Mouse (Mus musculus) CH12.LX (cell line): ENCODE results near the gene Mea1. TPM values are rescaled to one million over a fixed set of nuclear protein-coding genes. Genes with fewer than 3 reads are reported as not detected.

Source experiments
- DNase-seq: peaks from one replicate; pipeline ENCODE4 v3.0.0-alpha.2; 2013; ENCODE audit errors: extremely low read depth
- H3K27ac ChIP-seq: 2 replicates; pipeline ENCODE4 v1.5.1; 2012; ENCODE audit warnings: low read depth, mild to moderate bottlenecking, control low read depth, moderate library complexity; ENCODE audit not compliant: insufficient read depth
- H3K27me3 ChIP-seq: replicated peaks from 2 replicates; pipeline ENCODE3; 2012; ENCODE audit warnings: inconsistent platforms
- H3K36me3 ChIP-seq, 2 experiments: replicated peaks in 1 of 2; 2 replicates each; pipeline versions ENCODE3 to v1.6.1; 2012; ENCODE audit warnings: inconsistent platforms in 1 of 2, low read length in 1 of 2, mild to moderate bottlenecking in 1 of 2, mixed read lengths in 1 of 2, moderate library complexity in 1 of 2; ENCODE audit not compliant: control insufficient read depth in 1 of 2, insufficient read depth in 1 of 2
- H3K4me1 ChIP-seq, 2 experiments: 2 replicates each; pipeline ENCODE4 v1.6.1; 2012; ENCODE audit warnings: inconsistent platforms in 1 of 2, moderate library complexity in 1 of 2; ENCODE audit not compliant: insufficient read depth in 2 of 2, control insufficient read depth in 1 of 2
- H3K4me2 ChIP-seq: 2 replicates; pipeline ENCODE4 v1.6.1; 2012; ENCODE audit warnings: low read depth, mild to moderate bottlenecking, control low read depth; ENCODE audit not compliant: poor library complexity, insufficient read depth, severe bottlenecking
- H3K4me3 ChIP-seq, 3 experiments: fragments of 150-350 bp in 1 of 3; sonication (generic) in 1 of 3; replicated peaks in 1 of 3; 2 replicates each; pipeline versions ENCODE3 to v1.5.1; 2011 to 2012; ENCODE audit warnings: low read depth in 2 of 3, low read length in 2 of 3, mild to moderate bottlenecking in 2 of 3, moderate library complexity in 2 of 3, control low read depth in 1 of 3, improper control_type of control experiment in 1 of 3, inconsistent platforms in 1 of 3, mixed read lengths in 1 of 3; ENCODE audit not compliant: poor library complexity in 1 of 3
- H3K79me2 ChIP-seq: replicated peaks from 2 replicates; pipeline ENCODE4 v1.6.1; 2012; ENCODE audit warnings: mild to moderate bottlenecking, moderate library complexity; ENCODE audit not compliant: control insufficient read depth, poor library complexity, insufficient read depth, severe bottlenecking; ENCODE audit errors: extremely low read depth
- H3K9ac ChIP-seq: 2 replicates; pipeline ENCODE4 v1.6.1; 2012; ENCODE audit warnings: low read depth, mild to moderate bottlenecking, control low read depth, moderate library complexity; ENCODE audit not compliant: insufficient read depth
- H3K9me3 ChIP-seq: replicated peaks from 2 replicates; pipeline ENCODE3; 2012; ENCODE audit warnings: low read length, inconsistent platforms, mixed read lengths
- BHLHE40 ChIP-seq: IDR thresholded peaks from 2 replicates; pipeline ENCODE4 v1.6.1; 2011; ENCODE audit warnings: mild to moderate bottlenecking, low read depth, low read length, improper control_type of control experiment
- CHD1 ChIP-seq: IDR thresholded peaks from 2 replicates; pipeline ENCODE4 v1.6.1; 2012; ENCODE audit warnings: low read depth, low read length, improper control_type of control experiment, inconsistent platforms
- CHD2 ChIP-seq: IDR thresholded peaks from 2 replicates; pipeline ENCODE4 v1.6.1; 2011; ENCODE audit warnings: low read length, improper control_type of control experiment
- CTCF ChIP-seq, 2 experiments: IDR thresholded peaks in 1 of 2; conservative IDR thresholded peaks in 1 of 2; 2 replicates each; pipeline ENCODE4 v1.5.1; 2011 to 2012; ENCODE audit warnings: low read depth in 2 of 2, low read length in 2 of 2, improper control_type of control experiment in 1 of 2, inconsistent platforms in 1 of 2, mild to moderate bottlenecking in 1 of 2, moderate library complexity in 1 of 2
- ELF1 ChIP-seq: IDR thresholded peaks from 2 replicates; pipeline ENCODE4 v1.6.1; 2014; ENCODE audit warnings: low read depth, mild to moderate bottlenecking, inconsistent platforms, low read length, improper control_type of control experiment
- ETS1 ChIP-seq: conservative IDR thresholded peaks from 2 replicates; pipeline ENCODE4 v1.6.1; 2012; ENCODE audit warnings: low read depth, mild to moderate bottlenecking, inconsistent platforms, low read length, improper control_type of control experiment, moderate library complexity
- GABPA ChIP-seq: IDR thresholded peaks from 2 replicates; pipeline ENCODE4 v1.6.1; 2012; ENCODE audit warnings: low read depth, low read length, improper control_type of control experiment, inconsistent platforms; ENCODE audit not compliant: insufficient replicate concordance
- HCFC1 ChIP-seq: IDR thresholded peaks from 2 replicates; pipeline ENCODE4 v1.6.1; 2012; ENCODE audit warnings: low read depth, mild to moderate bottlenecking, inconsistent platforms, low read length, improper control_type of control experiment
- IRF4 ChIP-seq: IDR thresholded peaks from 2 replicates; pipeline ENCODE4 v1.6.1; 2014; ENCODE audit warnings: low read depth, mild to moderate bottlenecking, inconsistent platforms, low read length, improper control_type of control experiment
- JUND ChIP-seq: conservative IDR thresholded peaks from 2 replicates; pipeline ENCODE4 v1.6.1; 2011; ENCODE audit warnings: low read depth, low read length, improper control_type of control experiment
- KAT2A ChIP-seq: IDR thresholded peaks from 2 replicates; pipeline ENCODE4 v1.6.1; 2012; ENCODE audit warnings: low read length, improper control_type of control experiment, inconsistent platforms; ENCODE audit not compliant: insufficient replicate concordance
- MAFK ChIP-seq: IDR thresholded peaks from 2 replicates; pipeline ENCODE4 v1.6.1; 2011; ENCODE audit warnings: low read length, improper control_type of control experiment; ENCODE audit not compliant: insufficient replicate concordance
- MAZ ChIP-seq: IDR thresholded peaks from 2 replicates; pipeline ENCODE4 v1.6.1; 2012; ENCODE audit warnings: low read depth, mild to moderate bottlenecking, inconsistent platforms, low read length, improper control_type of control experiment, moderate library complexity
- MEF2A ChIP-seq: IDR thresholded peaks from 2 replicates; pipeline ENCODE4 v1.6.1; 2014; ENCODE audit warnings: low read depth, mild to moderate bottlenecking, inconsistent platforms, low read length, improper control_type of control experiment, borderline replicate concordance
- MXI1 ChIP-seq: IDR thresholded peaks from 2 replicates; pipeline ENCODE4 v1.6.1; 2011; ENCODE audit warnings: mild to moderate bottlenecking, low read depth, low read length, improper control_type of control experiment
- MYC ChIP-seq: IDR thresholded peaks from 2 replicates; pipeline ENCODE4 v1.6.1; 2011; ENCODE audit warnings: low read depth, mild to moderate bottlenecking, improper control_type of control experiment, low read length
- NELFE ChIP-seq: IDR thresholded peaks from 2 replicates; pipeline ENCODE4 v1.6.1; 2011; ENCODE audit warnings: low read depth, low read length, improper control_type of control experiment
- NRF1 ChIP-seq: IDR thresholded peaks from 2 replicates; pipeline ENCODE4 v1.6.1; 2014; ENCODE audit warnings: low read depth, mild to moderate bottlenecking, inconsistent platforms, low read length, improper control_type of control experiment, moderate library complexity
- PAX5 ChIP-seq: IDR thresholded peaks from 2 replicates; pipeline ENCODE4 v1.6.1; 2012; ENCODE audit warnings: low read length, inconsistent platforms, mixed read lengths
- POLR2A ChIP-seq: IDR thresholded peaks from 2 replicates; pipeline ENCODE4 v1.6.1; 2011; ENCODE audit warnings: low read depth, mild to moderate bottlenecking, improper control_type of control experiment, low read length
- SIN3A ChIP-seq: IDR thresholded peaks from 2 replicates; pipeline ENCODE4 v1.6.1; 2012; ENCODE audit warnings: low read length, improper control_type of control experiment, inconsistent platforms
- TBP ChIP-seq: conservative IDR thresholded peaks from 2 replicates; pipeline ENCODE4 v1.6.1; 2011; ENCODE audit warnings: low read depth, low read length, improper control_type of control experiment
- TCF12 ChIP-seq: IDR thresholded peaks from 2 replicates; pipeline ENCODE4 v1.6.1; 2014; ENCODE audit warnings: low read depth, mild to moderate bottlenecking, inconsistent platforms, low read length, improper control_type of control experiment
- UBTF ChIP-seq: IDR thresholded peaks from 2 replicates; pipeline ENCODE4 v1.6.1; 2012; ENCODE audit warnings: low read depth, mild to moderate bottlenecking, inconsistent platforms, low read length, improper control_type of control experiment, moderate library complexity
- USF2 ChIP-seq: conservative IDR thresholded peaks from 2 replicates; pipeline ENCODE4 v1.6.1; 2011; ENCODE audit warnings: low read depth, low read length, improper control_type of control experiment
- ZC3H11A ChIP-seq: IDR thresholded peaks from 2 replicates; pipeline ENCODE4 v1.6.1; 2012; ENCODE audit warnings: low read depth, mild to moderate bottlenecking, inconsistent platforms, low read length, improper control_type of control experiment
- ZKSCAN1 ChIP-seq: IDR thresholded peaks from 2 replicates; pipeline ENCODE4 v1.6.1; 2012; ENCODE audit warnings: low read depth, inconsistent platforms, low read length, improper control_type of control experiment, borderline replicate concordance
- dilution Hi-C: fragments of 300-500 bp; cut with MboI; formaldehyde crosslinking; loops from 2 replicates; pipeline ENCODE4 v1.14.3; 2020; ENCODE audit warnings: low sequenced_read_pairs; ENCODE audit not compliant: extremely low pct_unique_long_range_greater_than_20kb, extremely low pct_ligation_motif_present
- in situ Hi-C: fragments of 300-500 bp; cut with MboI; formaldehyde crosslinking; loops from 3 replicates; pipeline ENCODE4 v1.14.3; 2019; ENCODE audit warnings: low sequenced_read_pairs, low pct_ligation_motif_present, low pct_unique_long_range_greater_than_20kb, mixed read lengths
- polyA plus RNA-seq: library from polyadenylated mRNA; unstranded; fragments of >175 nt; gene quantifications from 2 replicates; pipeline ENCODE4 v1.2.1, GENCODE M21; 2012; ENCODE audit warnings: low read depth; ENCODE audit not compliant: insufficient read length
- total RNA-seq, 2 experiments: library from RNA; depleted of rRNA; stranded (reverse); fragments of 300-350 nt in 1 of 2; fragments of >200 nt in 1 of 2; gene quantifications; 2 replicates each; pipeline ENCODE4 v1.2.3; 2012 to 2014

Gene Mea1
- total and polyA plus RNA-seq, 3 experiments, result 68.3 to 106 (median 86.1) TPM

GRCm38 (mm10) chr17:46662730-46663129, 15.9 kb upstream of the Mea1 start:
- dilution Hi-C loops, result no loop called here

GRCm38 (mm10) chr17:46667712-46668111, 10.9 kb upstream of the Mea1 start:
- H3K27ac ChIP-seq, result no peak overlapping the region
- H3K4me1 ChIP-seq, result peaks cover 0 to 16% of the 10 kb centered on the region in 2 experiments; a peak in 2 of 4 replicates
- peaks cover 8% of the 10 kb centered on the region for H3K79me2 ChIP-seq
- no peak overlapping the region for H3K4me2 ChIP-seq
- in situ Hi-C loops (no loop called here), dilution Hi-C loops (no loop called here)
- H3K9me3 ChIP-seq, result peaks cover 7% of the 10 kb centered on the region
- no peak overlapping the region for H3K9ac ChIP-seq
- H3K4me3 ChIP-seq, result no peak overlapping the region
- DNase-seq, result no peak
- TF ChIP-seq NRF1 (no peak), TBP (no peak), UBTF (no peak), ETS1 (no peak), ZKSCAN1 (no peak), USF2 (no peak), PAX5 (no peak), MAZ (no peak), MAFK (no peak), CTCF (conservative IDR thresholded peaks at IDR 0.05 in 1 of 2, IDR thresholded peaks at IDR 0.05 in 1 of 2; ENCODE audit: low read depth in 2 of 2, low read length in 2 of 2) (no peak), JUND (no peak), CHD1 (no peak), ELF1 (no peak), KAT2A (no peak), BHLHE40 (no peak), HCFC1 (no peak), NELFE (no peak), MYC (no peak), TCF12 (no peak), SIN3A (no peak)
- no peaks in the 10 kb centered on the region for H3K27me3 ChIP-seq
- peaks cover 67 to 90% of the 10 kb centered on the region in 2 experiments for H3K36me3 ChIP-seq

More at GRCm38 (mm10) chr17:46662730-46663129, 15.9 kb upstream of the Mea1 start:
- Histone ChIP-seq H3K9me3 (no peaks in the 10 kb centered on the region), H3K27ac (no peak overlapping the region), H3K79me2 (no peaks in the 10 kb centered on the region), H3K4me1 (peaks cover 0 to 9% of the 10 kb centered on the region in 2 experiments; a peak in 2 of 4 replicates), H3K9ac (no peak overlapping the region), H3K4me2 (no peak overlapping the region), H3K36me3 (peaks cover 81 to 95% of the 10 kb centered on the region in 2 experiments), H3K4me3 (no peak overlapping the region), H3K27me3 (no peaks in the 10 kb centered on the region)
- in situ Hi-C loops, result no loop called here
- TF ChIP-seq TBP, result no peak
- no peak for TF ChIP-seq MXI1
- no peak for TF ChIP-seq MEF2A
- no peak for TF ChIP-seq POLR2A
- no peak for TF ChIP-seq IRF4
- no peak for TF ChIP-seq ZC3H11A
- no peak for TF ChIP-seq CHD2
- no peak for TF ChIP-seq GABPA
- no peak for DNase-seq
